Mouse (Mus musculus) midbrain, embryonic 13.5 days (tissue): Measurements from ENCODE around the gene Tmod3. TPM values are rescaled to one million over a fixed set of nuclear protein-coding genes. Genes with fewer than 3 reads are reported as not detected.
A peak's percentile ranks its signal among the peaks of the same experiment; 100 is the strongest.
"Not testable (repeated sequence)": the region's sequence is repeated elsewhere in the genome, so short reads cannot be mapped to it uniquely, and the experiment has no call there.

Source experiments
- ATAC-seq: fragments of 200-750 bp; cut with Nextera tagmentation; 2 replicates; pipeline ENCODE4 v1.8.0; 2017; ENCODE audit warnings: mild to moderate bottlenecking, moderate TSS enrichment, moderate library complexity
- H3K27ac ChIP-seq: fragments of 300-500 bp; sonication (generic); 2 replicates; pipeline ENCODE4 v1.5.1; 2015; ENCODE audit warnings: inconsistent platforms, mild to moderate bottlenecking, moderate library complexity
- H3K27me3 ChIP-seq: fragments of 300-500 bp; sonication (generic); 2 replicates; pipeline ENCODE4 v1.6.1; 2015; ENCODE audit warnings: mild to moderate bottlenecking, inconsistent platforms
- H3K36me3 ChIP-seq: fragments of 300-500 bp; sonication (generic); 2 replicates; pipeline ENCODE4 v1.6.1; 2015; ENCODE audit warnings: mild to moderate bottlenecking, inconsistent platforms
- H3K4me1 ChIP-seq: fragments of 300-500 bp; sonication (generic); replicated peaks from 2 replicates; pipeline ENCODE4 v1.6.1; 2015; ENCODE audit warnings: inconsistent platforms
- H3K4me2 ChIP-seq: fragments of 300-500 bp; sonication (generic); replicated peaks from 2 replicates; pipeline ENCODE4 v1.6.1; 2015; ENCODE audit warnings: moderate library complexity, mild to moderate bottlenecking, inconsistent platforms
- H3K4me3 ChIP-seq: fragments of 300-500 bp; sonication (generic); replicated peaks from 2 replicates; pipeline ENCODE4 v1.5.1; 2015; ENCODE audit warnings: mild to moderate bottlenecking, inconsistent platforms
- H3K9ac ChIP-seq: fragments of 300-500 bp; sonication (generic); replicated peaks from 2 replicates; pipeline ENCODE4 v1.6.1; 2015; ENCODE audit warnings: mild to moderate bottlenecking, inconsistent platforms
- H3K9me3 ChIP-seq: fragments of 300-500 bp; sonication (generic); 2 replicates; pipeline ENCODE4 v1.6.1; 2016; ENCODE audit warnings: mild to moderate bottlenecking, inconsistent platforms
- WGBS: fragments of 180-500 bp; shearing (Covaris S2); methylation state at CpG from one replicate; pipeline ENCODE4 v1.1.7; 2015; 5-methylcytosine and 5-hydroxymethylcytosine counted together
- polyA plus RNA-seq: library from polyadenylated mRNA; unstranded; fragments of >200 nt; fragmentation: Nextera tagmentation; extraction: Ambion mirVana; gene quantifications from 2 replicates; pipeline ENCODE4 v1.2.1, GENCODE M21; 2015

Gene Tmod3
- polyA plus RNA-seq, 1 experiment from 2014 or later = 74.2 TPM

GRCm38 (mm10) chr9:75521788-75522187 is 37.7 kb downstream of the Tmod3 start:
- H3K9ac ChIP-seq = no peak overlapping the region
- no peak for ATAC-seq
- H3K27me3 ChIP-seq = no peaks in the 10 kb centered on the region
- no peak overlapping the region for H3K4me2 ChIP-seq
- no peaks in the 10 kb centered on the region for H3K9me3 ChIP-seq
- no peak overlapping the region for H3K4me3 ChIP-seq
- 59% methylated on average over 4 of the region's 4 CpGs for WGBS
- no peak overlapping the region for H3K27ac ChIP-seq
- peaks cover 4% of the 10 kb centered on the region; the same call in 1 of the 2 replicates for H3K36me3 ChIP-seq
- H3K4me1 ChIP-seq = 0 out of 2 replicates have a peak, but pooled peaks cover 2% of the 10 kb centered on the region

GRCm38 (mm10) chr9:75520940-75521339 is 38.5 kb downstream of the Tmod3 start:
- no peak overlapping the region for H3K4me2 ChIP-seq
- no peaks in the 10 kb centered on the region for H3K27me3 ChIP-seq
- peaks cover 4% of the 10 kb centered on the region; the same call in 1 of the 2 replicates for H3K36me3 ChIP-seq
- 0 out of 2 replicates have a peak, but pooled peaks cover 2% of the 10 kb centered on the region for H3K4me1 ChIP-seq
- H3K9me3 ChIP-seq = no peaks in the 10 kb centered on the region
- 97% methylated on average over 8 of the region's 8 CpGs for WGBS
- no peak for ATAC-seq
- no peak overlapping the region for H3K27ac ChIP-seq
- H3K9ac ChIP-seq = no peak overlapping the region
- no peak overlapping the region for H3K4me3 ChIP-seq

GRCm38 (mm10) chr9:75517751-75518150 is 41.7 kb downstream of the Tmod3 start:
- H3K4me2 ChIP-seq = no peak overlapping the region
- H3K9me3 ChIP-seq = no peaks in the 10 kb centered on the region
- no peak for ATAC-seq
- H3K9ac ChIP-seq = no peak overlapping the region
- H3K36me3 ChIP-seq = peaks cover 19% of the 10 kb centered on the region
- H3K27me3 ChIP-seq = no peaks in the 10 kb centered on the region
- H3K4me1 ChIP-seq = no peaks in the 10 kb centered on the region
- 76% methylated on average over 3 of the region's 3 CpGs for WGBS
- no peak overlapping the region for H3K27ac ChIP-seq
- H3K4me3 ChIP-seq = no peak overlapping the region

GRCm38 (mm10) chr9:75515464-75516113 is 43.9 kb downstream of the Tmod3 start:
- ATAC-seq = peak; percentile 85
- H3K36me3 ChIP-seq = peaks cover 22% of the 10 kb centered on the region
- no peaks in the 10 kb centered on the region for H3K4me1 ChIP-seq
- no peaks in the 10 kb centered on the region for H3K27me3 ChIP-seq
- H3K27ac ChIP-seq = no peak overlapping the region
- no peaks in the 10 kb centered on the region for H3K9me3 ChIP-seq
- no peak overlapping the region for H3K4me3 ChIP-seq
- no peak overlapping the region for H3K9ac ChIP-seq
- no peak overlapping the region for H3K4me2 ChIP-seq
- 61% methylated on average over 12 of the region's 12 CpGs for WGBS

- Histone ChIP-seq H3K9ac (no peak overlapping the region), H3K9me3 (no peaks in the 10 kb centered on the region), H3K4me2 (no peak overlapping the region), H3K36me3 (peaks cover 55% of the 10 kb centered on the region), H3K27ac (peak overlapping the region; percentile 58), H3K4me3 (no peak overlapping the region), H3K27me3 (no peaks in the 10 kb centered on the region), H3K4me1 (no peaks in the 10 kb centered on the region)
- 0 out of 2 replicates have a peak, but pooled peaks have one; percentile 50 for ATAC-seq
- 79% methylated on average over 8 of the region's 8 CpGs for WGBS
These were observed 48.1 kb downstream of the Tmod3 start for GRCm38 (mm10) chr9:75511236-75511939.

GRCm38 (mm10) chr9:75504311-75504710 is 55.1 kb downstream of the Tmod3 start:
- Histone ChIP-seq H3K36me3 (peaks cover 75% of the 10 kb centered on the region), H3K27ac (no peak overlapping the region), H3K9ac (no peak overlapping the region), H3K27me3 (no peaks in the 10 kb centered on the region), H3K4me1 (no peaks in the 10 kb centered on the region), H3K9me3 (no peaks in the 10 kb centered on the region), H3K4me3 (no peak overlapping the region), H3K4me2 (no peak overlapping the region)
- no peak for ATAC-seq
- WGBS = 96% methylated on average over 6 of the region's 6 CpGs

- Histone ChIP-seq H3K27me3 (no peaks in the 10 kb centered on the region), H3K27ac (no peak overlapping the region), H3K4me3 (no peak overlapping the region), H3K9me3 (no peaks in the 10 kb centered on the region), H3K36me3 (peaks cover 45% of the 10 kb centered on the region), H3K4me1 (no peaks in the 10 kb centered on the region), H3K9ac (no peak overlapping the region), H3K4me2 (no peak overlapping the region)
- ATAC-seq = no peak
- 94% methylated on average over 7 of the region's 7 CpGs for WGBS
These were observed 60.9 kb downstream of the Tmod3 start for GRCm38 (mm10) chr9:75498571-75498970.

- H3K9ac ChIP-seq = no peak overlapping the region
- H3K27ac ChIP-seq = no peak overlapping the region
- no peaks in the 10 kb centered on the region for H3K27me3 ChIP-seq
- ATAC-seq = no peak
- H3K4me1 ChIP-seq = no peaks in the 10 kb centered on the region
- WGBS = 88% methylated on average over 10 of the region's 10 CpGs
- peaks cover 25% of the 10 kb centered on the region for H3K36me3 ChIP-seq
- H3K4me2 ChIP-seq = no peak overlapping the region
- H3K9me3 ChIP-seq = no peaks in the 10 kb centered on the region
- no peak overlapping the region for H3K4me3 ChIP-seq
These were observed 63.5 kb downstream of the Tmod3 start for GRCm38 (mm10) chr9:75495945-75496344.

GRCm38 (mm10) chr9:75494407-75495005 is 65.0 kb downstream of the Tmod3 start:
- Histone ChIP-seq H3K4me3 (no peak overlapping the region), H3K4me1 (no peaks in the 10 kb centered on the region), H3K27ac (no peak overlapping the region), H3K9ac (no peak overlapping the region), H3K4me2 (no peak overlapping the region), H3K36me3 (peaks cover 18% of the 10 kb centered on the region), H3K27me3 (no peaks in the 10 kb centered on the region), H3K9me3 (no peaks in the 10 kb centered on the region)
- ATAC-seq = no peak
- 91% methylated on average over 9 of the region's 9 CpGs for WGBS

- H3K9ac ChIP-seq, ATAC-seq, H3K27ac ChIP-seq, H3K9me3 ChIP-seq, H3K27me3 ChIP-seq, H3K4me1 ChIP-seq, H3K36me3 ChIP-seq, H3K4me2 ChIP-seq, H3K4me3 ChIP-seq: not testable (repeated sequence)
- WGBS = 95% methylated on average over 7 of the region's 7 CpGs
These were observed 71.2 kb downstream of the Tmod3 start for GRCm38 (mm10) chr9:75488255-75488654.

- no peak overlapping the region for H3K27ac ChIP-seq
- no peak for ATAC-seq
- H3K4me3 ChIP-seq = no peak overlapping the region
- no peak overlapping the region for H3K4me2 ChIP-seq
- no peak overlapping the region for H3K9ac ChIP-seq
- 89% methylated on average over 6 of the region's 6 CpGs for WGBS
- peaks cover 16% of the 10 kb centered on the region for H3K36me3 ChIP-seq
- H3K4me1 ChIP-seq = no peaks in the 10 kb centered on the region
- H3K27me3 ChIP-seq = no peaks in the 10 kb centered on the region
- no peaks in the 10 kb centered on the region for H3K9me3 ChIP-seq
These were observed 74.2 kb downstream of the Tmod3 start for GRCm38 (mm10) chr9:75485231-75485630.

GRCm38 (mm10) chr9:75480536-75481075 is 78.9 kb downstream of the Tmod3 start:
- H3K9ac ChIP-seq = no peak overlapping the region
- H3K27me3 ChIP-seq = no peaks in the 10 kb centered on the region
- no peak overlapping the region for H3K27ac ChIP-seq
- no peaks in the 10 kb centered on the region for H3K9me3 ChIP-seq
- H3K4me2 ChIP-seq = no peak overlapping the region
- H3K4me3 ChIP-seq = no peak overlapping the region
- H3K36me3 ChIP-seq = peaks cover 16% of the 10 kb centered on the region
- WGBS = 90% methylated on average over 5 of the region's 5 CpGs
- ATAC-seq = no peak
- peaks cover 9% of the 10 kb centered on the region for H3K4me1 ChIP-seq
